Mouse (Mus musculus) erythroblast, embryonic 14.5 days (primary cell): ENCODE measurements at regions not wholly inside any gene's neighbourhood (a gene's known extent, or its start where the extent isn't known, plus 50 kb on each side); places are given as distances from the start of the nearest gene placed in this dataset.

Experiments
- GATA1 ChIP-seq: IDR thresholded peaks from 2 replicates; pipeline ENCODE4 v1.6.1; 2012; ENCODE audit warnings: low read length, inconsistent platforms, mixed read lengths
- TAL1 ChIP-seq: IDR thresholded peaks from 3 replicates; pipeline ENCODE4 v1.6.1; 2012; ENCODE audit warnings: low read length, inconsistent platforms, mixed read lengths

DNA sequence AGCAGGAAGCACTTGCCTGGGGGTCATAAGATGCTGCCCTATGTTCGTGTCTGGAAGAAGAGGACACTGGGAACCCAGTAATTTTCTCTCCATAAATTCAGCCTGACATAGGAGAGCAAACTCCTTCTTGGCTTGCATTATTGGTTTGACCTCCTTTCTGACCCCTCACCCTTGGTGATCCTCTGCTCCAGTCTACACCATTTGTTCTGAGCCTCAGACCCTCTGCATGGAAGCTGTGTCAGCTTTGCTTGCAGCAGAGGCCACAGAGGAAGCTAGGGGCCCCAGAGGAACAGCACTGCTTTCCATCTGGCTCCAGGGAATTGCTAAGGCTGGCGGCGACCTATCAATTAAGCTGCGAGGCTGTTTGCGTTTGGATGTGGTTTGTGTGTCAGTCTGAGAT is 102.7 kb upstream of the Cdc42ep3 start:
- no peak for TF ChIP-seq TAL1
- TF ChIP-seq GATA1, result no peak
